Mouse (Mus musculus) liver, postnatal 0 days (tissue): ENCODE results near the gene Plxdc2. TPM values are rescaled to one million over a fixed set of nuclear protein-coding genes. Genes with fewer than 3 reads are reported as not detected.

Experiments used
- ATAC-seq: fragments of 200-750 bp; cut with Nextera tagmentation; 2 replicates; pipeline ENCODE4 v1.8.0; 2017; ENCODE audit warnings: mild to moderate bottlenecking, moderate library complexity
- DNase-seq: peaks from one replicate; pipeline ENCODE4 v3.0.0-alpha.2; 2016
- H3K27ac ChIP-seq: fragments of 300-500 bp; sonication (generic); 2 replicates; pipeline ENCODE4 v1.5.1; 2014; ENCODE audit warnings: antibody characterized with exemption, moderate library complexity, mild to moderate bottlenecking, low read depth
- H3K27me3 ChIP-seq: fragments of 300-500 bp; sonication (generic); 2 replicates; pipeline ENCODE4 v1.6.1; 2014; ENCODE audit warnings: low read length, control low read depth, mixed read lengths; ENCODE audit not compliant: insufficient read depth
- H3K36me3 ChIP-seq: fragments of 300-500 bp; sonication (generic); replicated peaks from 2 replicates; pipeline ENCODE4 v1.6.1; 2014; ENCODE audit warnings: mild to moderate bottlenecking, control low read depth, low read length, moderate library complexity, mixed read lengths; ENCODE audit not compliant: insufficient read depth
- H3K4me1 ChIP-seq: fragments of 300-500 bp; sonication (generic); 2 replicates; pipeline ENCODE4 v1.6.1; 2014; ENCODE audit warnings: antibody characterized with exemption, mild to moderate bottlenecking, control low read depth; ENCODE audit not compliant: insufficient read depth
- H3K4me2 ChIP-seq: fragments of 300-500 bp; sonication (generic); 2 replicates; pipeline ENCODE4 v1.6.1; 2014; ENCODE audit warnings: low read depth, mild to moderate bottlenecking, low read length, moderate library complexity, mixed read lengths
- H3K4me3 ChIP-seq: fragments of 300-500 bp; sonication (generic); 2 replicates; pipeline ENCODE4 v1.5.1; 2014; ENCODE audit warnings: low read depth, low read length
- H3K9ac ChIP-seq: fragments of 300-500 bp; sonication (generic); replicated peaks from 2 replicates; pipeline ENCODE4 v1.6.1; 2014; ENCODE audit warnings: mild to moderate bottlenecking, moderate library complexity
- H3K9me3 ChIP-seq: fragments of 300-500 bp; sonication (generic); 2 replicates; pipeline ENCODE4 v1.6.1; 2016; ENCODE audit warnings: mild to moderate bottlenecking, control low read depth, low read length, mixed read lengths
- CTCF ChIP-seq: sonication (generic); IDR thresholded peaks from 2 replicates; pipeline ENCODE4 v1.5.1; 2016; ENCODE audit warnings: antibody characterized with exemption, low read depth
- EP300 ChIP-seq: IDR thresholded peaks from 2 replicates; pipeline ENCODE4 v1.6.1; 2016; ENCODE audit warnings: antibody characterized with exemption, low read depth, mild to moderate bottlenecking
- WGBS: fragments of 180-500 bp; shearing (Covaris S2); extraction: QIAGEN DNeasy Blood & Tissue Kit; methylation state at CpG from one replicate; pipeline ENCODE4 v1.1.7; 2014; ENCODE audit not compliant: insufficient replicate concordance; 5-methylcytosine and 5-hydroxymethylcytosine counted together
- polyA plus RNA-seq: library from polyadenylated mRNA; unstranded; fragments of >200 nt; fragmentation: Nextera tagmentation; extraction: Ambion mirVana; gene quantifications from 2 replicates; pipeline ENCODE4 v1.2.1, GENCODE M21; 2015

Plxdc2 gene
- polyA plus RNA-seq, 1 experiment from 2014 or later: 0.81 TPM

DNA sequence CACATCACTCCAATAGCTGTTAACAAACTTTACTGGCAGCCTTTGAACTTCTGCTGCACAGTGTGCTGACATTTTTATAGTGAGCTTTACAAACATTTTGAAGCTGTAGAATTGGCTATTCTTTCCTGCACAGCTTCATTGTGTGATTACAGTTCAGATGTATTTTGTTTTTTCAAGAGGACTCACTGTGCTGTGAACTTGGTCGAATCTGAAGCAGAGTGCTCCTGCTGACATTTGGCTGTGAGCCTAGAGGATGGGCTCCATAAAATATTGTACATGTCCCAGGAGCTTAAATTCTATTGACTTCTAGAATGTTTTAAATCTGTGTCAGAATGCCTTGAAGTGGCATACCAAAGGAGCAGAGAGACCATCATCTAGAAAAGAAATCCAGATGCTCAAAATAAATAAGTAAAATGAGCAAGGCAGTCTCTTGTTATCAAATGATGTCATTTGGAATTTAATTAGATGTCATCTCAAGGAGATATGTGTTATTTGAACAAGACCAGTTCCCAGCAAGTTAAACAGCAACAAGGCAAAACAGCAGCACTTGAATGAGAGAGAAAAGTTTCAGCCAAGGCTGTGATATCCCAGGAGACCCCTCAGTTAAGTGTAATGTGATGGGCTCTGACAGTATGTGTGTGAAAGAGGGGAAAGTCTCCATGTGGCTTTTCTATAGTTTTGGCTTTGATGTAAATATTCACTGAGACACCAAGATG is 417.5 kb downstream of the Plxdc2 start:
- DNase-seq (no peak), ATAC-seq (no peak)
- Histone ChIP-seq H3K4me1 (no peaks in the 10 kb centered on the region), H3K9me3 (no peaks in the 10 kb centered on the region), H3K9ac (no peak overlapping the region), H3K36me3 (no peaks in the 10 kb centered on the region), H3K4me3 (no peak overlapping the region), H3K27ac (no peak overlapping the region), H3K27me3 (no peaks in the 10 kb centered on the region), H3K4me2 (no peak overlapping the region)
- WGBS: 46% methylated on average over 1 of the region's 1 CpGs
- TF ChIP-seq EP300: no peak
- no peak for TF ChIP-seq CTCF

- TF ChIP-seq EP300 (no peak), CTCF (no peak)
- Histone ChIP-seq H3K9ac (no peak overlapping the region), H3K27me3 (no peaks in the 10 kb centered on the region), H3K36me3 (no peaks in the 10 kb centered on the region), H3K9me3 (no peaks in the 10 kb centered on the region), H3K4me1 (no peaks in the 10 kb centered on the region), H3K27ac (no peak overlapping the region), H3K4me2 (no peak overlapping the region), H3K4me3 (no peak overlapping the region)
- ATAC-seq (no peak), DNase-seq (no peak)
- WGBS: 52% methylated on average over 3 of the region's 3 CpGs
These were observed 418.0 kb downstream of the Plxdc2 start for GRCm38 (mm10) chr2:16774114-16774433.

DNA sequence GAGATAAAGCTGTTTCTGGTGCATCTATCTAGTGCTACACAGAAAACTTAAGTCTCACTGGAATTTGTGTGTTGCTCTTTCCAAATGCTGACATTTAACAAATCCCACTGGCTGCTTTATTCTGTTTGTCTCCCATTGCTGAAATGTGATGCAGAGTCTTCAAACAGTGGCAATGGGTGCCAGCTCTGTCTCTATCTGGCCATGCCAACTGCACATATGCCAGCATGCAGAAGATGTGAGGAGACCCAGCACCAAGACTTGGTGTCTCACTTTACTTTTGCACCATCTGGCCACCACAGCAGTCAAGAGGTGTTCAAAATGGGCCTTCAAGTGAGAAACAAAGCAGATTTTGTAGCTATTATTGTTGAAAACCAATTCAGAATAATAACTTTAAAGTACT is 439.2 kb downstream of the Plxdc2 start:
- no peak overlapping the region for H3K4me2 ChIP-seq
- no peak overlapping the region for H3K27ac ChIP-seq
- H3K27me3 ChIP-seq: no peaks in the 10 kb centered on the region
- TF ChIP-seq CTCF (no peak), EP300 (no peak)
- no peak overlapping the region for H3K4me3 ChIP-seq
- no peaks in the 10 kb centered on the region for H3K36me3 ChIP-seq
- ATAC-seq (no peak), DNase-seq (no peak)
- no peaks in the 10 kb centered on the region for H3K9me3 ChIP-seq
- H3K4me1 ChIP-seq: no peaks in the 10 kb centered on the region
- H3K9ac ChIP-seq: no peak overlapping the region
